Mouse (Mus musculus) heart, embryonic 14.5 days (tissue): ENCODE data around the gene Golga1. TPM values are rescaled to one million over a fixed set of nuclear protein-coding genes. Genes with fewer than 3 reads are reported as not detected.

Experiments
- ATAC-seq: fragments of 200-750 bp; cut with Nextera tagmentation; 2 replicates; pipeline ENCODE4 v1.8.0; 2017; ENCODE audit warnings: low read depth, moderate TSS enrichment; ENCODE audit not compliant: insufficient number of reproducible peaks, insufficient read depth, low FRiP score
- H3K27ac ChIP-seq, 2 experiments: fragments of 200-500 bp in 1 of 2; fragments of 300-500 bp in 1 of 2; sonication (generic) in 1 of 2; replicated peaks in 1 of 2; 2 replicates each; pipeline ENCODE4 v1.5.1; 2012 to 2014; ENCODE audit warnings: low read depth in 2 of 2, low read length in 2 of 2, control low read depth in 1 of 2, mild to moderate bottlenecking in 1 of 2, mixed read lengths in 1 of 2; ENCODE audit not compliant: control insufficient read depth in 1 of 2, insufficient read depth in 1 of 2
- H3K27me3 ChIP-seq: fragments of 300-500 bp; sonication (generic); 2 replicates; pipeline ENCODE4 v1.6.1; 2014; ENCODE audit warnings: mild to moderate bottlenecking, low read length, control low read depth; ENCODE audit not compliant: control insufficient read depth, insufficient read depth
- H3K36me3 ChIP-seq: fragments of 300-500 bp; sonication (generic); 2 replicates; pipeline ENCODE4 v1.6.1; 2014; ENCODE audit warnings: mild to moderate bottlenecking, control low read depth, low read length, mixed read lengths; ENCODE audit not compliant: control insufficient read depth, insufficient read depth
- H3K4me1 ChIP-seq, 2 experiments: fragments of 200-500 bp in 1 of 2; fragments of 300-500 bp in 1 of 2; sonication (generic) in 1 of 2; 2 replicates each; pipeline ENCODE4 v1.6.1; 2012 to 2014; ENCODE audit warnings: low read length in 2 of 2, control low read depth in 1 of 2, mixed read lengths in 1 of 2; ENCODE audit not compliant: control insufficient read depth in 2 of 2, insufficient read depth in 2 of 2
- H3K4me2 ChIP-seq: fragments of 300-500 bp; sonication (generic); 2 replicates; pipeline ENCODE4 v1.6.1; 2014; ENCODE audit warnings: mild to moderate bottlenecking, low read length
- H3K4me3 ChIP-seq, 2 experiments: fragments of 200-500 bp in 1 of 2; fragments of 300-500 bp in 1 of 2; sonication (generic) in 1 of 2; 2 replicates each; pipeline ENCODE4 v1.5.1; 2012 to 2014; ENCODE audit warnings: low read length in 2 of 2, mild to moderate bottlenecking in 2 of 2, control low read depth in 1 of 2, low read depth in 1 of 2, moderate library complexity in 1 of 2; ENCODE audit not compliant: control insufficient read depth in 1 of 2, insufficient read depth in 1 of 2
- H3K9ac ChIP-seq: fragments of 300-500 bp; sonication (generic); 2 replicates; pipeline ENCODE4 v1.6.1; 2014; ENCODE audit warnings: mild to moderate bottlenecking, low read length
- H3K9me3 ChIP-seq: fragments of 300-500 bp; sonication (generic); 2 replicates; pipeline ENCODE4 v1.6.1; 2016; ENCODE audit warnings: low read length, control low read depth; ENCODE audit not compliant: control insufficient read depth
- WGBS: fragments of 180-500 bp; shearing (Covaris S2); extraction: QIAGEN DNeasy Blood & Tissue Kit; methylation state at CpG from one replicate; pipeline ENCODE4 v1.1.7; 2014; 5-methylcytosine and 5-hydroxymethylcytosine counted together
- polyA plus RNA-seq: library from polyadenylated mRNA; unstranded; fragments of >200 nt; fragmentation: Nextera tagmentation; extraction: Ambion mirVana; gene quantifications from 2 replicates; pipeline ENCODE4 v1.2.1, GENCODE M21; 2014

The Golga1 gene
- polyA plus RNA-seq, 1 experiment from 2014 or later: 26.9 TPM

GRCm38 (mm10) chr2:38974171-38974570 is 91.2 kb downstream of the Golga1 start:
- ATAC-seq: no peak
- Histone ChIP-seq H3K4me1 (0 out of 4 replicates have a peak, but pooled peaks cover 0 to 2% of the 10 kb centered on the region in 2 experiments), H3K27ac (no peak overlapping the region), H3K36me3 (no peaks in the 10 kb centered on the region), H3K9me3 (no peaks in the 10 kb centered on the region), H3K27me3 (no peaks in the 10 kb centered on the region; the same call in 1 of the 2 replicates), H3K4me2 (no peak overlapping the region), H3K9ac (no peak overlapping the region), H3K4me3 (no peak overlapping the region)
- WGBS: 20% methylated on average over 2 of the region's 2 CpGs

- H3K9ac ChIP-seq: no peak overlapping the region
- ATAC-seq: no peak
Observed at GRCm38 (mm10) chr2:38973701-38974100, 91.6 kb downstream of the Golga1 start.

GRCm38 (mm10) chr2:38973223-38973622 is 92.1 kb downstream of the Golga1 start:
- 22% methylated on average over 2 of the region's 2 CpGs for WGBS
- no peak overlapping the region for H3K4me3 ChIP-seq
- H3K9me3 ChIP-seq: no peaks in the 10 kb centered on the region
- H3K27ac ChIP-seq: no peak overlapping the region
- no peak overlapping the region for H3K9ac ChIP-seq
- H3K4me2 ChIP-seq: no peak overlapping the region
- ATAC-seq: no peak
- H3K27me3 ChIP-seq: no peaks in the 10 kb centered on the region; the same call in 1 of the 2 replicates
- H3K36me3 ChIP-seq: no peaks in the 10 kb centered on the region
- 0 out of 4 replicates have a peak, but pooled peaks cover 0 to 2% of the 10 kb centered on the region in 2 experiments for H3K4me1 ChIP-seq

More at GRCm38 (mm10) chr2:38973701-38974100, 91.6 kb downstream of the Golga1 start:
- Histone ChIP-seq H3K27ac (no peak overlapping the region), H3K36me3 (no peaks in the 10 kb centered on the region), H3K4me1 (0 out of 4 replicates have a peak, but pooled peaks cover 0 to 2% of the 10 kb centered on the region in 2 experiments), H3K27me3 (no peaks in the 10 kb centered on the region; the same call in 1 of the 2 replicates), H3K4me3 (no peak overlapping the region), H3K4me2 (no peak overlapping the region), H3K9me3 (no peaks in the 10 kb centered on the region)
- WGBS: 60% methylated on average over 7 of the region's 7 CpGs

DNA sequence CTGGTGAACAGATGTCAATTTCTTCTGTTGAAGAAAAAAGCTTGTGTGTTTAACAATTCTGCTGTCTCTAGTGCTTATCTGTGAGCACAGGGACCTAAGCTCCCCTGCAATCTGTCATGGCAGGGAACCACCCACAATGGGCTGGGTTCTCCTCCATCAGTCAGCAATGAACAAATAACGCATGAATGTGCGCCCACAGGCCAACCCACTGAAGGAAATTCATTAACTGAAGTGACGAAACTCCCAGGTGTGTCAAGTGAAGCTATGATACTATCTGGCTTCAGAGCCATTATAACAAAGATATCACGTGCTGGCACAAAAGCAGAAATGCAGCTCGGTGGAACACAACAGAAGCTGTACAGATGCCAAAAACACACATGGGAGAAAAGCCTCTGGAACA is 95.3 kb downstream of the Golga1 start:
- Histone ChIP-seq H3K27ac (no peak overlapping the region), H3K4me2 (no peak overlapping the region), H3K9ac (no peak overlapping the region), H3K27me3 (no peaks in the 10 kb centered on the region; the same call in 1 of the 2 replicates), H3K4me3 (no peak overlapping the region), H3K36me3 (no peaks in the 10 kb centered on the region), H3K9me3 (no peaks in the 10 kb centered on the region), H3K4me1 (no peaks in the 10 kb centered on the region)
- ATAC-seq: no peak
- 82% methylated on average over 5 of the region's 5 CpGs for WGBS

DNA sequence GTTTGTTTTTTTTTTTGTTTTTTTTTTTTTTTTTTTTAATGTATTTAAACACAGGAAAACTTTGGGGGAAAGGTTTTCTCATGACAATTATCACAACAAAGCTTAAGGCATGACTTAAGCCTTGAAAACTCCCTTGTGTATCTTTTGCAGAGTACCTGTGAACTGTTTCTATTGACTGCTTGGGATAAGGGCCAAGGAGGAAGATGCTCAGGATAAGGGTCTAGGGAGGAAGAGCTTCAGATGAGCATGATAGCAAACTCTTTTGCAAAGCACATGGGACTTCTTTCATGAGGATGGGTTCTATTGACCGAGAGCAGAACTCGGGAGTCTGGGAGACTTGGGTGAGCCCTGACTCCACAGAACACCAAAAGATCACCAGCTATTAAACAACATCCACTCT is 95.7 kb downstream of the Golga1 start:
- Histone ChIP-seq H3K4me1 (no peaks in the 10 kb centered on the region), H3K4me2 (no peak overlapping the region), H3K9ac (no peak overlapping the region), H3K9me3 (no peaks in the 10 kb centered on the region), H3K36me3 (no peaks in the 10 kb centered on the region), H3K4me3 (no peak overlapping the region), H3K27ac (no peak overlapping the region), H3K27me3 (no peaks in the 10 kb centered on the region)
- ATAC-seq: no peak
- WGBS: 96% methylated on average over 2 of the region's 2 CpGs

Other genes with a start within 250 kb of the Golga1 start
- 0.47 and 0.78 TPM in 2 replicates for gene Nr6a1, start 137.9 kb downstream of the Golga1 start, polyA plus RNA-seq
- gene Olfml2a, start 133.6 kb downstream of the Golga1 start, polyA plus RNA-seq: 5.4 and 6.0 TPM in 2 replicates
- 0.75 and 0.96 TPM in 2 replicates for gene Wdr38, start 68.1 kb downstream of the Golga1 start, polyA plus RNA-seq
- gene Arpc5l, start 60.2 kb downstream of the Golga1 start, polyA plus RNA-seq: 82.8 and 85.4 TPM in 2 replicates
- gene Rpl35, start 59.9 kb downstream of the Golga1 start, polyA plus RNA-seq: 608 and 670 TPM in 2 replicates
- 5.1 and 6.7 TPM in 2 replicates for gene Scai, start 125.2 kb upstream of the Golga1 start, polyA plus RNA-seq
- gene Ppp6c, start 160.9 kb upstream of the Golga1 start, polyA plus RNA-seq: 48.3 and 51.3 TPM in 2 replicates